Mouse (Mus musculus): ENCODE data around the gene Bloc1s2. TPM values are rescaled to one million over a fixed set of nuclear protein-coding genes. Genes with fewer than 3 reads are reported as not detected.

Gene Bloc1s2
- polyA plus RNA-seq (2012; rRNA removed; ENCODE audit: low replicate concordance) = 14.8 and 22.5 TPM in 2 replicates

GRCm38 (mm10) chr19:44145702-44146567 is at the start of gene Bloc1s2:
Gene Bloc1s2, minus strand, starts transcription at chr19:44146446.

GRCm38 (mm10) chr19:44192342-44192741 is 46.1 kb upstream of the Bloc1s2 start, which contains the start of gene Pkd2l1:
Gene Pkd2l1, minus strand, starts transcription at chr19:44192442.

GRCm38 (mm10) chr19:44135072-44135959 is 10.9 kb downstream of the Bloc1s2 start, which contains the start of gene Cwf19l1:
Gene Cwf19l1, minus strand, starts transcription at chr19:44135876.

GRCm38 (mm10) chr19:44106831-44107660 is 39.2 kb downstream of the Bloc1s2 start, which contains the start of gene Chuk:
Gene Chuk, minus strand, starts transcription at chr19:44107480.

Other genes with a start within 250 kb of the Bloc1s2 start
- 18.7 and 19.1 TPM in 2 replicates for gene Dnmbp, start 206.3 kb downstream of the Bloc1s2 start, polyA plus RNA-seq (2012; rRNA removed; ENCODE audit: low replicate concordance)
- 0.07 and 0.79 TPM in 2 replicates for gene Cpn1, start 159.9 kb downstream of the Bloc1s2 start, polyA plus RNA-seq (2012; rRNA removed; ENCODE audit: low replicate concordance)
- gene Cyp2c23, start 117.2 kb downstream of the Bloc1s2 start, polyA plus RNA-seq (2012; rRNA removed; ENCODE audit: low replicate concordance) = 0.46 and 0.67 TPM in 2 replicates
- gene Erlin1, start 76.7 kb downstream of the Bloc1s2 start, polyA plus RNA-seq (2012; rRNA removed; ENCODE audit: low replicate concordance) = 5.8 and 12.2 TPM in 2 replicates
- gene Chuk, start 39.0 kb downstream of the Bloc1s2 start, polyA plus RNA-seq (2012; rRNA removed; ENCODE audit: low replicate concordance) = 9.1 and 18.9 TPM in 2 replicates
- gene Cwf19l1, start 10.6 kb downstream of the Bloc1s2 start, polyA plus RNA-seq (2012; rRNA removed; ENCODE audit: low replicate concordance) = 6.2 and 10.8 TPM in 2 replicates
- gene Pkd2l1, start 46.0 kb upstream of the Bloc1s2 start, polyA plus RNA-seq (2012; rRNA removed; ENCODE audit: low replicate concordance) = 0.04 TPM in 1 of 2 replicates, not detected in the other
- 0.27 and 2.7 TPM in 2 replicates for gene Scd3, start 56.8 kb upstream of the Bloc1s2 start, polyA plus RNA-seq (2012; rRNA removed; ENCODE audit: low replicate concordance)
- gene Scd2, start 147.2 kb upstream of the Bloc1s2 start, polyA plus RNA-seq (2012; rRNA removed; ENCODE audit: low replicate concordance) = 145 and 155 TPM in 2 replicates
- gene Scd4, start 186.6 kb upstream of the Bloc1s2 start, polyA plus RNA-seq (2012; rRNA removed; ENCODE audit: low replicate concordance) = 0.13 and 0.39 TPM in 2 replicates